ENCODE assay signal across 9 mouse cellular contexts in the genomic region with DNA sequence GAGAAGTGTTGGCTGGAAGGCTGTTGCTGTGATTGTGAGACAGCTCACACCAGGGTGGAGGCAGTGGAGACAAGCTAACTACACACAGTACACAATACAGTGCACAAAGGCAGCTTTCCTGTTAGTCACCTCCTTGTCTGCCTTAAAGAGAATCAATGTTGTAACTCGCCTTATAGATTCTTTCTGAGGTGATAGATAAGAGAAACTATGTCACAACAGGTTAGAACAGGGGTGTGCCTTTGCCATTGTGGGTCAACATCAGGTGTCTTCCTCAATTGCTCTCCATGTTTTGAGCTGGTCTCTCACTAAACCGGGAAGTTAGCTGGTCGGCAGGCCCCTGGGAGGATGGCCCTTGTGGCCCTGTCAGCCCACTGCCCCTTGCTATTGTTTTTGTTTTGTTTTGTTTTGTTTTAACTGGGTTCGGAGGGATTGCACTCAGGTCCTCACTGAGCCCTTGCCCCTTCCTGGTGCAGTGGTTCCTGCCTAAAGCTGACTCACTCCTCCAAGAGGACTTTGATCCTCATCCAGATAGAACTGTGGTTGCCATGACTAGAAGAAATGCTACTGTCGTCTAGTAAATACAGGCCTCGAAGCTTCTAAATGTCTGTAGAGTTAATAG. TPM values are rescaled to one million over a fixed set of nuclear protein-coding genes. Genes with fewer than 3 reads are reported as not detected.
A peak's percentile ranks its signal among the peaks of the same experiment; 100 is the strongest.
DNase-seq lines count a peak whose midpoint lies in the region; ATAC-seq and TF ChIP-seq lines count a peak whose summit lies in the region.
"Had no signal": no experiment of that assay in that cellular context is flagged by ENCODE, and none has a peak within 500 bp of the region (broad histone marks: within the 10 kb centered on the region; RNA-seq: fewer than 3 reads in every experiment).

No protein-coding gene starts in this region.

- ATAC-seq in G1E (ENCODE audit: extremely low read depth, insufficient number of reproducible peaks, low FRiP score, poor library complexity, severe bottlenecking) = peak; percentile 41; the same call in 1 of the 2 replicates
- ATAC-seq in liver, embryonic 16.5 days (ENCODE audit: low read depth) = no peak
- ATAC-seq: forebrain, embryonic 14.5 days had no signal

- peak overlapping the region; percentile 37 for H3K4me2 ChIP-seq in liver, embryonic 16.5 days (ENCODE audit: low read depth, low read length)

- TF ChIP-seq CTCF in G1E (IDR thresholded peaks at IDR 0.05; ENCODE audit: low read depth, low read length) = no peak

- WGBS in liver, embryonic 16.5 days (ENCODE audit: insufficient replicate concordance) = 16% methylated on average over 6 of the region's 6 CpGs

- peaks cover 28% of the 10 kb centered on the region for H3K36me3 ChIP-seq in G1E (replicated peaks)
- no peaks in the 10 kb centered on the region for H3K36me3 ChIP-seq in liver, embryonic 16.5 days (ENCODE audit: control insufficient read depth, insufficient read depth)
- H3K36me3 ChIP-seq: neural tube, embryonic 13.5 days had no signal

- H3K27ac ChIP-seq in liver, embryonic 16.5 days (ENCODE audit: low read length) = peak overlapping the region; percentile 41
- H3K27ac ChIP-seq: neural tube, embryonic 13.5 days had no signal

- H3K9ac ChIP-seq in liver, embryonic 16.5 days (ENCODE audit: low read depth, low read length) = no peak overlapping the region
- H3K9ac ChIP-seq: neural tube, embryonic 13.5 days had no signal

- H3K4me1 ChIP-seq in G1E (ENCODE audit: insufficient read depth, low read depth, low read length) = peaks cover 46% of the 10 kb centered on the region
- H3K4me1 ChIP-seq in liver, embryonic 16.5 days (ENCODE audit: control insufficient read depth, low read depth, low read length) = peaks cover 34% of the 10 kb centered on the region

- no peaks in the 10 kb centered on the region for H3K27me3 ChIP-seq in G1E (ENCODE audit: insufficient read depth, low read length)
- H3K27me3 ChIP-seq in liver, embryonic 16.5 days (ENCODE audit: control insufficient read depth, insufficient read depth, low read depth, low read length) = no peaks in the 10 kb centered on the region
- H3K27me3 ChIP-seq: neural tube, embryonic 13.5 days had no signal

- no peaks in the 10 kb centered on the region for H3K9me3 ChIP-seq in G1E (replicated peaks)
- H3K9me3 ChIP-seq in liver, embryonic 16.5 days (replicated peaks; ENCODE audit: control insufficient read depth, low read length) = no peaks in the 10 kb centered on the region
- H3K9me3 ChIP-seq: neural tube, embryonic 13.5 days had no signal

- H3K4me3 ChIP-seq in G1E (ENCODE audit: low read depth, low read length) = peak overlapping the region; percentile 52; the same call in 1 of the 2 replicates
- no peak overlapping the region; the same call in 1 of the 2 replicates for H3K4me3 ChIP-seq in liver, embryonic 16.5 days (ENCODE audit: low read depth, low read length)

- DNase-seq in kidney, postnatal 36 days = peak; percentile 35 to 51
- no peak for DNase-seq in kidney, postnatal 4 days
- DNase-seq in G1E (ENCODE audit: low spot score) = no peak
- DNase-seq in adrenal gland, postnatal 25 days = peak; percentile 16
- DNase-seq in layer of hippocampus, postnatal 25 days (ENCODE audit: extremely low spot score in 1 of 2, low spot score in 1 of 2) = no peak
- DNase-seq in spleen, postnatal 14 days (ENCODE audit: low spot score in 2 of 2) = no peak

RNA-seq across cellular contexts. Expression of a gene that starts 3.4 kb away (rescaled TPM):
- 49.1 and 56.8 TPM in 2 replicates for total RNA-seq in G1E (2014; fragmentation: Nextera tagmentation)
- 21.8 and 25.4 TPM in 2 replicates for total RNA-seq in G1E (2017)
- 2.5 and 2.7 TPM in 2 replicates for polyA plus RNA-seq in G1E (2012)
- total RNA-seq in adrenal gland, postnatal 25 days (2021) = 55.1 and 59.0 TPM in 2 replicates
- polyA plus RNA-seq in liver, embryonic 16.5 days (2015; fragmentation: Nextera tagmentation; extraction: Ambion mirVana) = 3.4 and 3.7 TPM in 2 replicates
- total RNA-seq in layer of hippocampus, postnatal 25 days (2021) = 10 to 100 TPM; 10.4 TPM

Comparison
In these comparisons a context has a peak if more than half of its experiments do, and no peak if none do; other contexts are left out.
1. DNase-seq: peak in kidney, postnatal 36 days (2 of 2) and adrenal gland, postnatal 25 days (single experiment); none in kidney, postnatal 4 days (0 of 2), G1E (single experiment), layer of hippocampus, postnatal 25 days (0 of 2) and spleen, postnatal 14 days (0 of 2).